Mouse (Mus musculus): ENCODE measurements around the gene Gm45208.

GRCm38 (mm10) chrX:7763631-7764393 lies 41.8 kb downstream of the Gm45208 start:
- TF ChIP-seq POLR2AphosphoS2 (IDR thresholded peaks at IDR 0.05; ENCODE audit: insufficient read length, low read depth) = peak; percentile 61
- no peak for TF ChIP-seq TCF3 (IDR thresholded peaks at IDR 0.05; ENCODE audit: insufficient read length, low read depth)
- TF ChIP-seq POLR2A (IDR thresholded peaks at IDR 0.05; ENCODE audit: insufficient read length, low read depth) = peak; percentile 38
- TF ChIP-seq USF1 (IDR thresholded peaks at IDR 0.05; ENCODE audit: low read depth) = no peak
- TF ChIP-seq MYOG (IDR thresholded peaks at IDR 0.05; ENCODE audit: control insufficient read depth in 1 of 3, insufficient read depth in 1 of 3, insufficient read length in 2 of 3, low read depth in 2 of 3) = no peak
- TF ChIP-seq CEBPB (IDR thresholded peaks at IDR 0.05; ENCODE audit: insufficient read depth, poor library complexity, severe bottlenecking) = 0 out of 2 replicates have a peak, but pooled peaks have one; percentile 12
- TF ChIP-seq E2F4 (IDR thresholded peaks at IDR 0.05; ENCODE audit: insufficient read depth) = no peak
- no peak for TF ChIP-seq MYOD1 (IDR thresholded peaks at IDR 0.05; ENCODE audit: control insufficient read depth in 1 of 3, insufficient read length in 2 of 3, low read depth in 2 of 3)
- TF ChIP-seq TCF12 (IDR thresholded peaks at IDR 0.05; ENCODE audit: insufficient read depth, poor library complexity, severe bottlenecking) = no peak
- TF ChIP-seq SRF (IDR thresholded peaks at IDR 0.05; ENCODE audit: control insufficient read depth, insufficient read length, low read depth) = peak; percentile 58
- TF ChIP-seq MAX (IDR thresholded peaks at IDR 0.05; ENCODE audit: low read depth) = no peak
